Mouse (Mus musculus): ENCODE results near the gene Ddx41.
A peak's percentile ranks its signal among the peaks of the same experiment; 100 is the strongest.

Ddx41 gene

DNA sequence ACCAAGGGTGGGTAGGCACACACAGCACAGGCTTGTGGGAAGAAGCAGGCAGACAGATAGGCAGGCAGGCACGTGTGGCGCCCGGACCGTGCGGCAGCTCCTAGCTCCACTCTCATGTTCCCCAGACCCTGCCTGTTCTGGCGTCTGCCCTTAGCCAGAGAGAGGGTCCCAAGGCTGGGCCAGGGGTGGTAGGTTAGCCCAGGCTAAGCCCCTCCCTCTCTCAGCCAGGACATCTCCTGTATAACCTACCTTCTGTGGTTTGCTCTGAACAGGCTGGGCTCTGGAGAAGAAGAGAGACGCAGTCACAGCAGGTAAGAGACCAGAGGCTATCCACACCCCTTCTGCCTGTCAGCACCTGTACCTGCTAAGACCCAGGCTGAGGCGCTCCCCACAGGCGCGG, 27.9 kb downstream of the Ddx41 start:
- DNase-seq (ENCODE audit: low read depth, low spot score), result no peak

DNA sequence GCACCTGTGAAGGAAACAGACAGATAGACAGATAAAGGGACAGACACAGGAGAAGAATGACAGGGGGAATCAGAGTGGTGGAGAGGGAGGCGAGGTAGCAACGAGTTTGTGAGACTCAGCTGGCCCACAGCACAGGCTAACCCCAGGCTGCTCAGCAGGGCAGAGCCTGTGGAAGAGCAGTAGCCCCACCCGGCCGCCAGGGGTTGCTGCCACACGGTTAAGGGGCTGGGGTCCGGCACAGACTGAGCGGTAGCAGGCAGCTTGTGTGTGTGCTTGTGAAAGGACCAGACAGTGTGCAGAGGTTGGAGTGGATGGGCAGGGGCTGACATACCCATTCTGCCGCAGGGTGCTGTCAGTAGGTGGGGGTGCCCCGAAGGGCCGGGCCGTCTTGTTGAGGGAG, 28.6 kb downstream of the Ddx41 start:
- DNase-seq (ENCODE audit: low read depth, low spot score), result no peak

DNA sequence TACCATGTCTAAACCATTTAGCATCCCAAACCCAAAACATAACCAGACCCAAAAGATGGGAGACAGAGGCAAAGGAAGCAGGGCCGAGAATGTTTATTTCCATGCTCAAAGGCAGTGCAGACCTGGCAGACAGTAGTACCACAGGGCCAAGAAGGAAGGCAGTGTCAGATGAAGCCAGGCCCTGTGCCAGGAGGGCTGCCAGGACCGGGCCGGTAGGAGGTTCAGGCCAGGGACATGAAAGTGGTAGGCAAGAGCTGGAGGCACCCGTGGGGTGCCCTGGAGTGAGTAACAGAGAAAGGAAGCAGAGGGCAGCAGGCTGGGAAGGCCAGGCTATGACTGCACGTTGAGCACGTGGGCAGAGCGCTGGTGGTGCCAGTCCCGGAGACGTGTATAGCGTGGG, 29.8 kb downstream of the Ddx41 start:
- DNase-seq (ENCODE audit: low read depth, low spot score), result peak; percentile 77

DNA sequence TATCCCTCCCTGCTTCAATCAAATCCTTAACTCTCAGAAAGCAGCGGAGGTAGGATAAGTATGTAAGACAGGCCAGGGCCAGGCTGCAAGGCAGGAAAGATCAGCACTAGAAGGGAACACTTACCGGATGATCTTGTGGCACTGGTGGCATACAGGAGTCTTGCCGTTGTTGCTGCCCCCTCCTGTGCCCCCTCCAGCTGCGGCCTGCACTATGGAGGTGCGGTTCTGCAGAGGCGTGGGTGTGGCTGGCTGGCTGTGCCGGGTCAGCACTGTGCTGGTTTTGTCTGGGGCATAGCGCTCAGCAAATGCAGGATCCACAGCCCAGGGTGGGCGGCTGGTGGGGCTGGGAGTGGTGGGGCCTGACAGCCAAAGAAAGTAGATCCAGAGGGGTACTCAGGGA, 30.6 kb downstream of the Ddx41 start:
- DNase-seq (ENCODE audit: low read depth, low spot score), result no peak

DNA sequence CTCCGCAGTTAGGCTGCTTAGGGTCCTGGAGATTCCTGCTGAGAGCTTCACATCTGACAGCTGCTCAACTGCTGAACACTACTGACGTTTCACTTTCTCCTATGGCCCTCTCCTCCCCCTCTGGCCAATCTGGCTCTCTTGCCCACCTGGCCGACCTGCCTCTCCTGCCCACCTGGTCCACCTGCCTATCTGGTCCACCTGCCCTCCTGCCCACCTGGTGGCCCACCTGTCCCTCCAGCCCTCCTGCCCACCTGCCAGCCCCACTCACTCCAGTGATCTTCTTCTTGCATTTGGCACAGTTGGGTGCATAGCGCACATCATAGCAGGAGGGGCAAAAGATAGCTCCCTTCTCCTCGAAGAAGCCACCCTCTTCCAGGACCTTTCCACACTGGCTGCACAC, 32.1 kb downstream of the Ddx41 start:
- no peak for DNase-seq (ENCODE audit: low read depth, low spot score)

DNA sequence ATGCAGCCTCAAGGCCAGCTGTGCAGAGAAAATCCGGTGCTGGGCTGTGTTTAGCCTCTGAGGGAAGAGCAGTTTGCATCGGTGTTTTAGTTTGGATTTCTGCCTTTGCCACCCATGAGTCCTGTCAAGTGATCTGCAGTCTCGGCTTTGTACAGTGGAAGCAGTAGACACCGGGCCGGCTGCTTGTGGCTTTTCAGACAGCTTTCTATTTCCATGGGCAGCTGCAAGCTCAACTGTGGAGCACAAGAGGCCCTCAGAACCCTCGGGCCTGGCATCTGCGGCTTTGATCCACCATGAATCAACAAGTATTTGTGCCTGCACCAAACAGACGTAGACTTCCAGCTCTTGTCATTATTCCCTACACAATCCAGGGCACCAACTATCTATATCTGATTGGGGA, 34.1 kb downstream of the Ddx41 start:
- DNase-seq (ENCODE audit: low read depth, low spot score), result no peak

DNA sequence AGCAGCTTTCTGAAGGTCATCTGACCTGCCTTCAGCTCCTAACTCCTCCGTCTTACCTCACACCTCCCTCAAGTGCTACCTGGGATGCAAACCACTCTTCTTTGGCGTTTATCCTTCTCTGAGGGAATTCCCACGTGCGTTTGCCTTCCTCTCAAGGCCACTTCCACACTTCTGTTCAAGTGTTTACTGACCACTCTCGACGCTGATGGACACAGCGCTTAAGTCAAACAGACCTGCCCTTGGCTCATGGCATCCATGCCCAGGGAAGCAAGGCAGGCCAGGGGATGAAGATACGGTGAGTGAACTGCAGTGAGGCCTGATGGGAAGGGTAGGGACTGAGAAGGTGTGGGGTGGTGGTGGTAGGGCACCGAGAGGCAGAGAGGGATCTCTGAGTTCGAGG, 35.9 kb downstream of the Ddx41 start:
- no peak for DNase-seq (ENCODE audit: low read depth, low spot score)

DNA sequence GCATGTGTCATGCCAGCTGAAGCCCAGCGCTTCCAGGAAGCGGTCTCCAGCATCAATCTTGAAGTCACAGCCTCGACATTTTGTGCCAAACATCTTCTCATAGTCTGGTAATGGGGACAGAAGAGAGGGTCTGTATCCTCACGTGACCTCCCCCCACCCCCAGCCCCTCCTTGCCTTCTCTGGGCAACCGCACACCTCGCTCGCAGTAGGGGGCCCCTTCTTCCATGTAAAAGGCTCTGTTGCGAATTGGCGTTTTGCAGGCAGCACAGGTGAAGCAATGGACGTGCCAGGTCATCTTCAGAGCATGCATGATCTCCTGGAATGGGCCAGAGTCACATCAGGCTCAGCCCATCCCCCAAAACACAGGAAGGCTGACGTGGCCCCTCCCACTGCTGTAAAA, 37.6 kb downstream of the Ddx41 start:
- no peak for DNase-seq (ENCODE audit: low read depth, low spot score)

DNA sequence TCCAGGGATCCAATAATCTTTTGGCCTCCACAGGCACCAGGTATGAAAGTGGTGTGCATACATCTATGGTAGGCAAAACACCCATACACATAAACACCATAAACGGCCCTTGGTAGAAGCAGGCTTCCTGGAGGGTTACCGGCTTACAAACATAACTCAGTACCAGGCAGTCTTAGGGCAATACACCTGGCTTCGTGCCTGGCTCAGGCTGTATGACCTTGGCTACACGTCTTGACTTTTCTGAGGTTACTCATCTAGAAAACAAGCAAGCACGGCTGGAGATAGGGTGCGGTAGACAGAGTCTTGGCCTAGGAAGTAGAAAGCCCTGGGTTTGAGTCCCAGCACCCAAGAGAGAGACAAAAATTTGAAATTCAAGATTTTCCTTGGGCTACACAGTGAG, 39.8 kb downstream of the Ddx41 start:
- no peak for DNase-seq (ENCODE audit: low read depth, low spot score)

DNA sequence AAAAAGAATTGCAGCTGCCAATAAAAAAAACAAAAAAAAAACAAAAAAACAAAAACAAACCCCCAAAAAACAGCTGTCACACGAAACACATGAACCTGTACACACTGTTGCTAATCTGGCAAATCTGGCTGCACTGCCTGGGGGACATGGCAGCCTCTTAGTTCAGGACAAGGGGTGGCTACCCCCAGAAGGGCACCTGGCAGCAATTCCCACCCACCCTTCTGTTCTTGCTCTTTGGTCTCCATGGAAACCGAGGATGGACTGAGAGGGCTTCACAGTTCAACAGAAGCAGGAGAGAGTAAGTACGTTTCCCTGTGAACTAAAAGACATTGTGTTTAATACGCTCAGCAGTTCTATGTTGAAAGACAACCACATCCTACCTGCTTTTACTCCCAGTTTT, 40.8 kb downstream of the Ddx41 start:
- no peak for DNase-seq (ENCODE audit: low read depth, low spot score)

DNA sequence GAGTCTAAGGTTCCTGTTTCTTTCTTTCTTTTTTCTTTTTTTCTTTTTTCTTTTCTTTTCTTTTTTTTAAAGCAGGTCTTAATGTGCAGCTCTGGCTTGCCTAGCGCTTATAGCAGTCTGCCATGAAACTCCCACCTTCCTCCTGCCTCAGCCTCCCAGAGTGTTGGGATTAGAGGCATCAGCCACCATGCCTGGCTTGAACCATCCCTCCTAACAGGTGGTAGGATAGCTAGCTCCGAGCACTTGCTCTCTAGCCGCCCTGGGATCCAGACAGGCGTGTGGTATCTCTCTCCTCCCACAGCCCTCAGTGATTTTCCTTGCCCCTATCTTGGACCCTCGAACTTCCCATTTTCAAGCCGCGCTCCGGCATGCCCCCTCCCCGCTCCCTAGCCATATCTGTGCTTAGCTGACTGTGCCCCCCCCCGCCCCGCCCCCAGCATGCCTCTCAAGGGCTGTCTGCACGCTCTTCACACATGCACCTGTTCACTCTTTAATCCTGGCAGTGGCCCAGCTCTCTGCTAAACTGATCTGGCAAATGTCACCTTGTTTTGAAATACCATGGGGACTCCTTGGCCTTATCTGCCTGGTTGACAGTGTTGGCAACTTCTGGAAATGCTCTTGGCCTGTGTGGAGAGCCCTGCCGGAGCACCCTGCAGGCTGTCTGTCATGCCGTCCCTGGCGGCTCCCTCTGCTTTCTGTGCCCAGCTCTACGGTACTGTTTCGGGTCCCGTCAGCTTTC, 41.4 kb downstream of the Ddx41 start:
- peak; percentile 89 for DNase-seq (ENCODE audit: low read depth, low spot score)

DNA sequence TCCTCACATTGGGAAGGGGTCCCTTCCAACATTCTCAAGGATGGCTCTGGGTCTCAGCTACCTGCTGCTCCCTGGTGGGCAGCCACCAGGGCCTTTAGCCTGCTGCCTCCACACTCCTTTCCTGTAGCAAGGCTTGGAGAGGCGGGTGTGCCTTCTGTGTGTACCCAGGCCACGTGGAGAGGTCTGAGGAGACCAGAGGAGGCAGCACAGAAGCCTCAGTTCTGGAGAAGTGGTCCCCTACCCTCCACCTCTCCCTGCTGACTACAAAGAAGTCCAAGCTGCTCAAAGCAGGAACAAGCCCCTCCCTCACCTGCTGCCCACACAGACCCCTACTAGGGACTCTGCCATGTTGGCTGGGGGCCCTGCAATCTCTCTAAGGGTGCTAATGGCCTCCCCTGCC, 42.2 kb downstream of the Ddx41 start:
- no peak for DNase-seq (ENCODE audit: low read depth, low spot score)

DNA sequence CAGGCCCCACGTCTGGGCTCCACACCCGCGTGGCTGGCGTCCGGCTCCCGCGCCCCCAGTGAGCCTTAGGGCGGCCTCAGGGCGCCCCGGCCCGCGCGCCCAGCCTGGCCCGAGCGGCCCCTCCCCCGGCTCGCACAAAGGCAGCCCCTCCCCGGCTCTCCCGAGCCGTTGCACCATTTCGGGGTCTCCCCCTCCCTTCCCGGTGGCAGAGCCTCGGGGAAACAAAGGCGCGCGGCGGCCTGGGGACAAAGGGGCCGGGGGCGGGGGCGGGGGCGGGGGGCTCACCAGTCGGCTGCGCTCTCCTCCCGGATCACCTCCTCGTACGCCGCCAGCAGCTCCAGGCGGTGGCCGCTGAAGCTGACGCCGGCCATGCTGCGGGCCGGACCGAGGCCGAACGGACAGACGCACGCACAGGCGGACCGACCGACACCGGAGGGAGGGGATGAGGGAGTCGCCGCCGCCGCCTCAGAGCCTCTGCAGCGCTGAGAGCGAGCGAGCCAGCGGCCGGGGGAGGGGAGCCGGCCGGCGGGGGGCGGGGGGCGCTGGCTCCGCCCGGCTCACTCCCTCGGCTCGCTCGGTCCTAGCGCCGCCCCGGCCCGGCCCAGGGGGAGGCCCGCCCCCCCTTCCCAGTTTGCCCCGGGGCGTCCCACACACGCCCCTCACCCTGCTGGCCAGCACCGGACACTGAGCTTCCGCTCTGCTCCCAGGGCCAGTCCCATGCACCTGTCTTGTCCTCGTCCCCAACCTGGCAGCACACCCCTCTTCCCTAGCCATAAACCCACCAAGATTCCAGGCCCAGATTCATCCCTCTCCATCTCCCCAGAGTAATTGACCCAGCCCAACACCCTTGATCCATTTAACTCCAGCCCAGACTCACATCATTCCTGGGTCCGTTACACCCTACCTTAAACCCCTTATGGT, 48.6 kb downstream of the Ddx41 start, which contains the start of gene Dbn1:
TSS of gene Dbn1 (minus strand) at position 534 of the 921 bp plus-strand sequence.
- no peak for DNase-seq (ENCODE audit: low read depth, low spot score)

DNA sequence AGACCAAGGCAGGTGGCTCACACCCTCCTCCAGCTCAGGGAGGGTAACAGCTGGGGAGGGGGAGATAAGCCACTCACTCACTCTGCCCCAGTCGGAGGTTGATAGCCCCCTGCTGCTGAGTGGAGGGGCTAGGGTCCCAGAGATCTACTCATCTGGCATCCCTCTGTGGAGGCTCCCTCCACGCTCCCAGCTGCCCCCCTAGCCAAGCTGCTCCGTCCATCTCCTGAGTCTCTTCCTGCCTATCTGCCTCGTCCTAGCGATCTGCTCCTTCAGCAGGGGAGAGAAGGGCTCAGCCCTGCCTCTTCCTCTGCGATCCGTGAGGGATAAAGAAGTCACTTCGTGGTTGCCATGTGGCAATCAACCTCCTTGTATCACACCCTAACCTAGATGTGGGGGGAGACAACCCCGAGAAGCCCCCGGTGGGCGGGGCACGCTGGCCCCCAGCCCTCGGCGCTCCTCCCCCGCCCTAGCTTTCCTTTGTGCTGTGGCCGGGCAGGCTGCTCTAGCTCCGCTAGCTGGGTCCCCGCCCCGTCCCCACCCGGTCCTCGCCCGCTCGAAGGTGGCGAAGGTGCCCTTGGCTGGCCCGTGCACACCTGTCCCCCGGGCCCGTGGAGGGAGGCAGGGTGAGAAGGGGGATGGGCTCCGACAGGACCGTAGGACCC, 49.4 kb downstream of the Ddx41 start:
- no peak for DNase-seq (ENCODE audit: low read depth, low spot score)

DNA sequence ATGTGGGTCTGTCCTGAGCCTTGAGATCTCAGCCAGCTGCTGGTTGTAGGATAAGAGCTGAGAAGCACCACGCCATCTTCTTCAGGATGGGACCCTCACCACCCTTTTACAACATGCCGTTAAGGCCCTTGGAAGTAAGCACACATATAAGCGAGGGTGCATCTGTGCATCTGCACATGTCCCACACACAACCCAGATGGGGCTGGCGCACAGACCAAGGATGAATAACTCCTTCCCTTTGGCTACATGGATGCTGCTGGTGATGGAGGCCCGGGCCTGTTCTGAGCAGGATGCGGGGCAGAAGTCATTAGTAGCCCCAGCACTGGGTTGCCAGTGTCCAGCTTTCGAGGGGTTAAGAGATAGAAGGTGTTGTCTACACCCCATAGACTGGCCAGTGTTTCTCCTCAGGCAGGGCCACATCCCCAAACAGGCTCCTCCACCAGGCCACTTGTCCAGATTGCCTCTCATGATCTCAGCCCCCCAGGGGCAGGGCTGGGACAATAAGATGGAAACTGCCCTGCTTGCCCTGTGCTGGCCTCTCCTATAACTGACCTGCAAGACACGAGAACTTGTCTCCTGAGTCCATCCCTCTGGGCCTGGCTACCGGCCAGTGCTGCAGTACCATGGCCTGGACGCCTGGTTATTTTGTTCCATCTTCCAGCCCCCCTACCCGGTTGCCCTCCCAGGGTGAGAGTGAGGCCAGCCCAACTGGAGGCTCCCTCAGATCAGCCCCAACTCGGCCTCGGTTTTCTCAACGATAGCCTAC, 50.2 kb downstream of the Ddx41 start:
- DNase-seq (ENCODE audit: low read depth, low spot score), result no peak

DNA sequence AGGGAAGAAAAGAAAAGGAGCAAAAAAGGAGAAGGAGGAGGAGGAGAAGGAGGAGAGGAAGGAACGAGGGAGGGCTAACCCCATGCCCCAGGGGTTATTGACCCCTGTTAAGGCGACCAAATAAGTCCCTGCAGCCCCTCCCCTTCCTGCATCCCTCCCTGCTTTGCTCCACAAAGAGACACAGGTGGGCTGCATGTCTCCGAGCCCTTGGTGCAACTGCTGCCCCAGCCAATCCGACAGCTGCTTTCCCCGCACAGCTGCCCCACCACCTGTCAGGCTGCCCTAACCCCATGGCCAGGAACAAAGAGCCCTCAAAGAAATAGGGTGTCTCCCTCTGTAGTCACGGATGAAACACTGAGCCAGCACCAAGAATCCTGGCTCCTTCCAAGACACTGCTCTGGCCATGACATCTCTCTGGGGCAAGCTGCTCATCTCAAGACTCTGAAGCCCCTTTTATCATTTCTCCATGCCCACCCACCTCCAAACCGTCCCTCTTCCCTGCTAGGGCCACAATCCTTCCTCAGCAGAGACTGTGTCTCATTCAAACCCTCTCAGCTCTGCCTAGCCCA, 51.9 kb downstream of the Ddx41 start:
- no peak for DNase-seq (ENCODE audit: low read depth, low spot score)

DNA sequence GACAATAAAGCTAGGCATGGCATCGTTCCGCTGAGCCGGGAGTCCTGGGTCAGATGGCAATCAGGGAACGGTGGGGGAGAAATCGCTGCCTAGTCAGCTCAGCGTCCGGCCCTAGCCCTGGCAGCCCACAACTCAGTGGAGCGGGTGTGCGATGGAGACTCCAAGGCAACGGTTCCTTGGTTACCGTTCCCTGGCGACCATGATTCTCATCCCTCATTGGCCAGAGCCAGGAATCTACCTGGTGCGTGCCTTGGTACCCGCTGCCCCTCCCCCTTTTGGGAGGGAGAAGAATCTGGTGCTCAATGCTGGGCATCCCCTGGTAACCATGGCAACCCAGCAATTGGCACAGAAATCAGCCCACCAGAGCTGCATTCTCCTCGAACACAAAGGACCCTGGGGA, 52.9 kb downstream of the Ddx41 start:
- no peak for DNase-seq (ENCODE audit: low read depth, low spot score)

DNA sequence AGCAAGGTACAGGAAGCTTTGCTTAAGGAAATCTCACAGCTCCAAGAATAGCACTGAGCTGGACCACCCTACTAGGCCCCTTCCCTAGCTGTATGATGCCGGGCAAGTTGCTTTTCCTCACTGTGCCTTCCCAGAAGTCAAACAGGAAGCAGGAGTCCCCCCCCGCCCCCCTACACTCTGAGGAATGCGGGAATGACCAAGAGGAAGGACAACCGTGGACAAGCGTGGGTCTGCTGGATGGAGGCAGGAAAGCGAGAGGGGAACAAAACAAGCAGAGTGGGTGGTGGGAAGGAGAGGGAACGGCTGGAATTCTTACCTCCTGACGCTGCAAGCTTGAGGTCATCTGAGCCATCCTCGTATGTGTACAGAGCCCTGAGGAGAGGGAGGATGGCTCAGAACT, 53.4 kb downstream of the Ddx41 start:
- DNase-seq (ENCODE audit: low read depth, low spot score), result no peak

DNA sequence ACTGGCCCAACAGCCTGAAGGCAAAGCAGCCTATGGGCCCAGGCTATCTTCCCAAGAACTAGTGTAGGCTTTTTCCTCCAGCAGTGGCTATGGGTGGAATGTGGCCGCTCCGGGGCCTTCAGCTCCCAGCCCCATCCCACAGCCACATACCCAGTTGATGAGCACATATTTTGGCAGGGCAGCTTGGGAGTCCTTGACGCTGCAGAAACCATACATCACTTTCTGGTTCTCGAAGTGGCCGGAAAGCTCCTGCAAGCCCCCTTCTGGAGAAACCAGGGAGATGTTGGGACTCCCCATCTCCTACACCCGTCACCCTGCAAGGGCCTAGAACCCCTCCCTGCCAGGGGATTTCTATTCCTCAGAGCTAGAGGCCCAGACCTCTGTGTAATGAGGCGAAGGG, 53.9 kb downstream of the Ddx41 start:
- DNase-seq (ENCODE audit: low read depth, low spot score), result no peak

All from skeletal muscle tissue, adult 2 months (tissue).